Mouse (Mus musculus) left cerebral cortex, postnatal 25 days (tissue): Measurements from ENCODE around the gene Mfap4. TPM values are rescaled to one million over a fixed set of nuclear protein-coding genes. Genes with fewer than 3 reads are reported as not detected.

Experiments used
- DNase-seq, 2 experiments: peaks; one replicate each; pipeline ENCODE4 v3.0.0; 2022; ENCODE audit warnings: low spot score in 2 of 2, mixed read lengths in 1 of 2
- intact Hi-C: fragments of 180-260 bp; cut with DNase I; formaldehyde crosslinking; loops from one replicate; pipeline ENCODE4 v1.15.1; 2025
- total RNA-seq, 2 experiments: library from RNA; stranded (reverse); gene quantifications; 2 replicates each; pipeline ENCODE4 v1.2.3; 2021

The Mfap4 gene
- total RNA-seq: 1 to 10 TPM; 4.2 to 5.5 TPM

DNA sequence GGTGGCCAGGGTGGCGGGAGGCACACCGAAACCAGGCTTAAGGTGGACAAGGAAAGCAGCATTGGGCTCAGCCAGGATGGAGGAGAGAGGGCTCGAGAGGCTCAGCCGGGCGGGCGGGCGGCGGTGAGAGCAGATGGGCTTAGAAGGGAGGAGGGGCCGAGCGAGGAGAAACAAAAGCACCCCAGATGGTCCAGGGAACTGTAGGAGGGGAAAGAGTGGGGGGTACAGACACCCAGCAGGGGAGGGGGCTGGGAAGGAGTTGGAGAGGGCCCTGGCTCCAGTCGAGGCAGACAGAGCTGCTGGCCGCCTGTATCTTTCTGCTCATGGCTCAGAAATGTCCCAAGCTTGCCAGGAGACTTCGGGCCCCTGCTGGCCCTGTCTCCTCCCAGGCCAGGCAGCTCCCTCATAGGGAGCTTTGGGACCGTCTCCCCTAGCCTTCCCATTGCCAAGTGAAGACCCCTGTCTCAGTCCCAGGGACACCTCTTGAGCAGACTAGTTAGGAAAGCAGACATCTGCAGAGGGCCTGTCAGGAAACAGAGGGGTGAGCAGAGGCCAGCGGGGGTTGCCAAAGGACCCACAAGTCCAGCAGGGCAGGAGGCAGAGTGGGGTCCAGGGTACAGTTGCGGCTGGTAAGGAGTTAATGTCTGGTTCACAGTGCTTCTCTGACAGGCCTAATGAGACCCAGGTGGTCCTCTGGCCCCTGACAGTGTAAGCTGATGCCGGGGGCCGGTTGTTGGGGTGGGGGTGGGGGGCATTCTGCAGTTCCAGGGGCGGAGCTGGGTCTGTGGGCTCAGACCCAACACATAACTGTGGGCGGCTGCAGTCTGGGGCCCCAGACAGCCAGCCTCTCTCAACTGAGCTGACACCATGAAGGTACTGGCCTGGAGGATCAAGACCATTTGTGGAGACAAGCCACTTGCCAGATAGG is at the start of gene Mfap4:
Mfap4 (plus strand) TSS at position 819 of the 928 bp plus-strand sequence.
- DNase-seq: peak; percentile 55 to 87
- intact Hi-C loops: loop anchor here (2.0 kb wide), 1 partner anchor 32 kb away; no protein-coding TSS in a partner anchor

DNA sequence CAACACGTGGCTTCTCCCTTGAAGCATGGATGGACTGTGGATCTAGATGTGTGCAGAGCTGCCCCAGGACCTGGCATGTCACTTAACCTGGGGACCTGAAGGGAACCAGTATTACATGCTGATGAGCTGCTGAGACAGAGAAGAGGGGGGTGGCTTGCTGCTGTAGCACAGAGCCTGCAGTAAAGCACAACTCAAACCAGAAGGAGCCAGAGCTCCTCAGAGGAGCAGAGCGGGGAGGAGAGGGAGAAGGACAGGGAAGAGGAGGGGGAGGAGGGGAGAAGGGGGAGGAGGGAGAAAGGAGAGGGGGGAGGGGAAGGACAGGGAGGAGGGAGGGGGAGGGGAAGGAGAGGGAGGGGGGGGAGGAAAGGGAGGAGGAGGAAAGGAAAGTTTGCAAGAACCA is 48.9 kb upstream of the Mfap4 start:
- intact Hi-C loops: loop anchor here (2.0 kb wide), 1 partner anchor 17 kb away; no protein-coding TSS in a partner anchor
- no peak for DNase-seq

DNA sequence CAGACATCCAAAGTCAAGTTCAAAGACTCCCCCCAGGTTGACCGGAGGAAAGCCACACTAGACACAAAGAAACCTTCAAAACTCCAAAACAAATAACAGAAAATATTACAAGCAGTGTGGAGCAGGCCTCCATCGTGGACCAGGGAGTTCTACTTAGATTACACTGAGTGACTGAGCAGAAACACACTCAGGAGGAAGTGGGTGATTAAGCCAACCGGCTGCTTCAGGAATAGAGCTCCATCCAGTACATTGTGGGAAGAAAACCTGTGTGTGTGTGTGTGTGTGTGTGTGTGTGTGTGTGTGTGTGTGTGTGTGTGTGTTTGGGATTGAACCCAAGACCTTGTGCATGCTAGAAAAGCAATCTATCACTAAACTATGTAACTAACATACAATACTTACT is 46.1 kb upstream of the Mfap4 start:
- DNase-seq: peak in 1 of 2 experiments; percentile 72
- intact Hi-C loops: no loop called here

DNA sequence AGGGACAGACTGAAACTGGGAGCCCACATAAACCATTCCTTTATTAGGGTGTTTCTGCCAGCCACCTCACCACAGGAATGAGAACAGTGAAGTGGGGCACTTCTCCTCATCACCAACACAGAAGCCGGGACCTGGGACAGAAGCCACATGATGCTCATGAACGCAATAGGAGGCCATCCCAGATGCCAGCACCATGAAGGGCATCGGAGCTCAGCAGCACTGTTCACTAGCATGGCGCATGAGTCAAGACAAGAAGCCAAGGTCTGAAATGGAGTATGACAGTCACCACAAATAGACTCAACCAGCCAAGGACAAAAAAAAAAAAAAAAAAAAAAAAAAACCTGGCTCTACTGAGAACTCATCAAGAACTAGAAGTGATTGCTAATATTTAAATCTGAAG is 44.8 kb upstream of the Mfap4 start:
- no peak for DNase-seq
- intact Hi-C loops: no loop called here

DNA sequence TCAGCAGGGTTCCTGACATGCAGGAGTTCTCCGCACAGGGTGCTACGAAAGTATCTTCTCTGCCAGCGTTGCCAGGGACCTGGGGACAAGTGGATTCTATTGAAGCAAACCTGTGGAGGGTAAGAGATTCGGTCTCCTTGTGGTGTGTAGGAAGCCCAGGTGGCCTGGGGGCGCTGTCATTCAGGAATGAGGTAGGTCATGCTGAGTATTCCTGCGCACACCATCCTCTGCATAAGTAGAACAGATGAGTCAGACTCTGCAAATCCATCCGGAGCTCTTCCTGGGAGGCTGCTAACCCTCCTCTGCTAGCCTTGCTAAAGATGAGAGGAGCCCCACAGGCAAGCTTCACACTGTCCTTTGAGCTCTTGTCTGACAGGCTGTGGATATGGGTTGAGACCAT is 43.6 kb upstream of the Mfap4 start:
- DNase-seq: peak; percentile 60 to 89
- intact Hi-C loops: no loop called here

DNA sequence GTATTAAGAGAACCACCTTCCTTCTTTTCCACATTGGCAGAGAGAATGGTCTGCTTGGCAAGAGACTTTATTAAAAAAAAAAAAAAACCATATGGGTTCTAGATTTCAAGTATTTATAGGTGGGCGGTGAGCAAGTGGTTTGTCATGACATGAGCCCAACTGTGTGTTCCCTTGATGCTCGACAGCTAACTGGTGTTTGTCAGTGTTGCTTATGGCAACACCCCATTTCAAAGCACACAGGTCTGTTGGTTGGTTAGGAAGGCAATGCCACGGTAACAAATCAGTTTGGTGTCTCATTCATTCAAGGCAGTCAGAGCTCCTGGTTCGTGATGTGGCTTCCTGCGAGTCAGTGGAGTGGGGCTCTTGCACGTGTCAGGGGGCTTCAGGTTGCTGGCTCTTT is 41.4 kb upstream of the Mfap4 start:
- intact Hi-C loops: no loop called here
- DNase-seq: no peak

DNA sequence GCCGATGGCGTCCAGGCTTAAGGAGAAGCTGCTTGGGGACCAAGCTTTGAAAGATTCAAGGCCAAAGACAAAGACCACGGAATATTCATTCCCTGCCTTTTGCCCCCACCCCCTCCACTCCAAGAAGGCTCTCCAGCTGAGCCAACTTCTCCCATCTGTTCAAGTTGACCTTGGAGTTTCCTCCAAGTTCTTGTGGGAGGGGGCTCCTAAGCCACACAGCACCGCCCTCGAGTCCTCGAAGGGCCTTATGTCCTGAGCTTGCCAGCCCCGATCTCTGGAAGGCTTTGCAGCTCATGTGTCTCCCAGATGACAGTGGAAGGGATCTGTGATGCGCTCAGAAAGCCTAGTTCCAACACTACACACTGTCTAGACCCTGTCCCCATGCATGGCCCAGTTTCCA is 37.9 kb upstream of the Mfap4 start:
- DNase-seq: no peak
- intact Hi-C loops: no loop called here

DNA sequence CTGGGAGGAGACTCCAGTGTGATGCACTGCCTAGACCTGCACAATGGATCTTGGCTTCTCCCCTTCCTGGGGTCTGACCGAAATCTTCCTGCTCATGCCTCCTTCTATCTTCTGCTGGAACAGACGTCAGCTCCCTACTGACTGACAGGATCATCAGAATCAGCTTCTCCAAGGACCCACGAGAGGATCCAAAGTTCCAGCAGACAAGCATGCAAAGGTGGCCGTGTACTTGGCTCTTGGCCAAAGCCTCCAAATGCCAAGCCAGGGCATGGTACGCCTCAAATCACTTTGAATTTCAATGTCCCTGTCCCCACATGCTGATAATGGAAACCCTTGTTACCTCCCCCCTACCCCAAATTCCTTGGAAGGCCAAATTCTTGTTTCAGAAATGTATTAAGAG is 37.2 kb upstream of the Mfap4 start:
- peak in 1 of 2 experiments; percentile 36 for DNase-seq
- intact Hi-C loops: no loop called here

DNA sequence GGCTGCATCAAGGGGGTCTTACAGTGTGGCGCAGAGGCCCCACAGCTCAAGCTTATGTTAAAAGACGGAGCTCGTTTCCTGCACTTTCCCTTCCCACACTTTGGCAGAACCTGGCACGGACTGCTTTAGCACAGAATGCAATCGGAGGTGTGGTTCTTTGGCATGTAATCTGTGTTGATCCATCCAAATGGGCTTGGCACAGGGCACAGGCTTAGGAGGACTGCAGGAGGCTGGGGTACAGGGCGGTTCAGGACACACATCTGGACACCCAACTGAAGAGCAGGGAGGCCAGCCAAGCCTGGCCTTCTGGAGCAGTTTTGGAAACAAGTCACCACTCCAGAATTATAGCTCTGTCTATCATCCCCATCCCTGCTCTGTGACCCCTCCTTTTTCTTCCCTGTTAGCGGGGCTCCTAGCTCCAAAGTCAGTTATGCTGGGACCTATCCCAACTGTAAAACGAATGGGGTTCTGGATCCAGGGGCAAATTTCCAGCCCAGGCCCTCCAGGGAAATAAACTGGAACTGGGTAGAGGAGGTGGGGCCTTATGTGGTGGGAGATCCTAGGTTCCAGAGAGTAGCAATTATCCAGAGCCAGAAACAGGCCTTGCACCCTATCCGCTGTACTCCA is 36.5 kb upstream of the Mfap4 start:
- peak in 1 of 2 experiments; percentile 78 for DNase-seq
- intact Hi-C loops: no loop called here

DNA sequence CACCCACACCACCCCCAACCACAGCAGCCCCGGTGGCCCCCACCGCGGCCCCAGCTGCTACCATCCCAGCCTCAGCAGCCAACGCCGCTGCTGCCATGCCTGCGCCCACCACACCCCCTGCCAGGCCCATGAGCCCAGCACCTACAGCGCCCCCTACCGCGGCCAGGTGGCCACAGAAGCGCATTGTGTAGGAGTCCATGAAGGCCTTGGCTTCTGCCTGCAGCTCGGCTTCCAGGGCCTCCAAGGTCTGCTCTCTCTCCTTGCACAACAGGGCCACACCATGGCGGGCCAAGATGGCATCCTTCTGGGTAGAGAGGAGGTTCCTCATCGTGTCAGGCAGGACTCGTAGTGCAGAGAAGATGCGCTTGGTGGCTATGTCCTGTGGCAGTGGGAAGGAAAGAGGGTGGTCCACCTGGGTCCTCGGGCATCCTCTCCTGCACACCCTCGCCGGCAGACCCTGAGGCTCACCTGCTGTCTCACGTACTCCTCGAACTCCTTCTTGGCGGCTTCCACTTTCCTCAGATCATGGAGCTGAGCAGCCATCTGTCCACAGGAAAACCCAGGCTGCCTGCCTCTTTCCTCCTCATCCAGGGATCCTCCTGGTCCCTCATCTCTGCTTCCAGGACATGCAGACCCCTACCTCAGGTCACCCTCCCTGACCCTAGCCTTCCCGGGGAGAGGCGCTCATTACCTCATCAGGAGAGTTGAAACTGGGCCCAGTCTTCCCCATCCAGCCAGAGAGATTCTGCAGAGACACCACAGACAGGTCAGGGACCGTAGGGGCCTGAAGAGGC is 35.5 kb upstream of the Mfap4 start:
- intact Hi-C loops: no loop called here

DNA sequence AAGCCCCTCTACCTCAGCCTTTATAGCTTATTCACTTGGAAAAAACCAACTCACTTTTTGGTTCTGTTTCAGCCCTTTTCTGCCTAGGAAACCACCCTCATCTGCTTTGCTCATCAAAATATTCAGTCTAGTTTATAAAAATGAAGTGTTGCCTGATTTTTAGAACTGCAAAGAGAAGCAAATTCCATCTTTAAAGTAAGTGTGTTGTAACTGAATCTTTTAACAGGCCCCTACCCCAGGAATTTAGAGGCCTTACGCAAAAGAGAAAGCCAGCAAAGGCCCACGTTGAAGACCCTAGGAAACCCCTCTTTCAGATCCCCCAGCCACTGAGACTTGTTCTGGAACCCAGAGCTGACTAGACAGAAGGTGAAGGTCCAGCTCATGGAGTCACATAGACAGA is 21.2 kb upstream of the Mfap4 start:
- DNase-seq: no peak
- intact Hi-C loops: no loop called here

More for the DNA sequence above, 35.5 kb upstream of the Mfap4 start:
- DNase-seq: peak in 1 of 2 experiments; percentile 45

DNA sequence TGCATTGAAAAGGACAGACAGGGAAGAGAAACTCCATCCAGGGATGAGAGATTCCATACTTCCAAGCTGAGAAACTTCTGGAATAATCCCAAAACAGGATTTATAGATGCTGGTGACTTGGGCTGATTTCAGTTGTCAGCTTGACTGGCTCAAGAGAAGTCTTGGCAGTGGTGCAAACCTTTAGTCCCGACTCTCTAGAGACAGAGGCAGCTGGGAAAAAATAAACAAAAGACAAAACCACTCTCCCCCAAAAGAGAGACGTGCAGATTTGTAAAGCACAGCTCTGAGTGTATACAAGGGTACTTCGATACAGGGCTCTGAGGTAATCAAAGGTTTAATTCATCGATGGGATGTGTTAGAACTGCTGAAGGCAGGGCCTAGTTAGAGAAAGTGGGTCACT is 19.8 kb upstream of the Mfap4 start:
- DNase-seq: no peak
- intact Hi-C loops: no loop called here

DNA sequence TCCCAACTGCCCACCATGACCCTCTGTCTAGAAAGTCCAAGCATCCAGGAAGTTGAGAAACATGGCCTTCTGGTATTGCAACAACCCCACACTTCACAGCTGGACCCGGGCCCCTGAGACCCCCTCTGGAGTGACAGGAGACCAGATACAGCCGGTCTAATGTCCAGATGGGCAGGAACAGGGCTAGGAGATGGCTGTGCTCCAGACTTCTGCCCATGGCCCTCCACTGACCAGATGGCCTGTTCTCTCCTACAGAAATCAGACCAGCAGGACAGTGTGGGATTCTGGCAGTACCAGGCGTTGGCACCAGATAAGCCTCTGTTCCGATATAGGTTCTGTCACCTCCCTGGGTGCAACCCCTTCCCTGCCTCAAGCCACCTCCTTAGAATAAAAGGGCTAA is 16.7 kb upstream of the Mfap4 start:
- intact Hi-C loops: no loop called here

DNA sequence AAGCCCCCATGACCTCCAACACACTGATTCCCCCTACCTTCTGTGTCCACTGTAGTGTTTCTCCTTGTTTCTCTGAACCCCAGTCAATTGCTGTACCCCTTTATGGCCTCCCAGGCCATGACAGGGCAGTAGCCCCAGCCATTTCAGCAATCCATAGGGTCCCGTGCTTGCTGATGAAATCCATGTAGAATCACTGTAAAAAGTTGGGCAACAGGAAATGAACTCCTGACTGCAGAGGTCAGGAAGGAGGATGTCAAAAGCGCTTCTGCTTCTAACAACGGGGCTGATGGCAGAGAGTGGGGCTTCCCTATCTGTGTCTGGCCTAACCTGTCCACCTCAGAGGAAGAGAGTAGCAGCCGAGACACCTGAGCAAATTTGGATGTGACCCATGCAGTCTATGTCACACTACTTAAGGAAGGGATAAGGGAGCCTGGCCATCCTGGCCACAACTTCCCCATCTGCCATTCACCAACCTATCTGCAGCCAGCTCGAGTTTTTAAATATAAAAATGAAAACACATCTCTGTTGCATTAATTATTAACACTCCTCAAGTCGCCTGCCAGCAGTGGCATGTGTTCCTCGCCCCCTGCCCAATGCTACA is 15.8 kb upstream of the Mfap4 start:
- intact Hi-C loops: no loop called here
- DNase-seq: no peak

More for the DNA sequence above, 16.7 kb upstream of the Mfap4 start:
- DNase-seq: no peak

DNA sequence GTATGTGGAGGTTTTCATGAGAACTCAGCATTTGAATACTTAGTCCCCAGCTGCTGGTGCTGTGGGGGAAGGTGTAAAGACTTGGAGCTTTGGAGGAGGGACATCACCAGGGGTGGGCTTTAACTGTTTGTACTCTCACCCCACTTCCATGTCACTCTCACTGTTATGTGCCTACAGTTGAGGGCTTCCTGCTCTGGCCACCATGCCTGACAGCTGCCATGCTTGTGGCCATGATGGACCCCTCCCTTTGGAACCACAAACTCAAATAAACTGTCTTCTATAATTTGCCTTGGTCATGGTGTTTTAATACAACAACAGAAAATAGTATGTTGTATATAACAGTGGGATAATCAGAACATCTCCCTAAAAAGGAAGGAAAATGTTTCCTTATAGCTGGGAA is 14.4 kb upstream of the Mfap4 start:
- no peak for DNase-seq
- intact Hi-C loops: no loop called here

DNA sequence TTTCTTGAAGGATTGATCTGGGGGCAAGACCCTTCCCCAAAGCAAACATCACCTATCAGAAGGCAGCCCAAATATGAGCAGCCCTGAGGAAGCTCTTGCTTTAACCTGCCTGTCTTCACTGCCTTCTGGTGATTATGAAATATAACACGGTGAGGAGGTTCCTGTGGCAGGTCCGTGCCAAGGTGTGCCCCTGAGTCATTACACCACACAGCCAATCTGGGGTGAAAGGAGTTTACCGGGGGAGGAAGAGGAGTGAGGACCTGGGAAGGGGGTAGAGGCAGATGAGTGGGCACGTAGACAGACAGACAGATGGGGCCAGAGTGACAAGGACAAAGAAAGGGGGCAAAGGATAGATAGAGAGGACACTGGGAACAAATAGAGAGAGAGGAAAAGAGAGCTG is 11.6 kb upstream of the Mfap4 start:
- no peak for DNase-seq
- intact Hi-C loops: no loop called here

DNA sequence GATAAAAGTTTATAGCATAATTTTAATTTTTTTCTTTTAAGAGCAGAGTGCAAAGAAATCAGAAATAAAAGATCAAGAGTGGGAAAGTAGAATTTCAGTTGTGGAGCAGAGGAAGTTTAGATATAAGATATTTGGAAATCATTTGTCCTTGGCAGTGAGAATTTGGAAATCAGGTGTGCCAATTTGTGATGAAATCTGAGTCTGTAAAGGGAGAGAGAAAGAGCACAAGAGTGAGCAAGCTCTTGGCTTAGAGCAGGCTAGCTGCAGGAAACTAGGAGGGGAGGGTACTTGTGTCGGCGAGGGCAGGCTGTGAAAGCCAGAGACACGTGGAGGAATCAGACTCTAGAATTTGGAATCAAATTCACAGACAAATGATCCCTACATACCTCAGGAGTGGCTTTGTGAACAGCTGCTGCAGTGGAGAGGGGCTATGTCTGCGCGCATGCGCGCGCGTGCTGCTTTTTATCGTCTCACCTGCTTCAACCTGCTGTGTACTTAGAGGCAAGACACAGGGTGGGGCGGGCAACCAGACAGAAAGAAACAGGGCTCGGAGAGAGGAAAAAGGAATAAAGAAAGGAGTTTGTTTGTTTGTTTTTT is 8.3 kb upstream of the Mfap4 start:
- intact Hi-C loops: no loop called here
- no peak for DNase-seq

DNA sequence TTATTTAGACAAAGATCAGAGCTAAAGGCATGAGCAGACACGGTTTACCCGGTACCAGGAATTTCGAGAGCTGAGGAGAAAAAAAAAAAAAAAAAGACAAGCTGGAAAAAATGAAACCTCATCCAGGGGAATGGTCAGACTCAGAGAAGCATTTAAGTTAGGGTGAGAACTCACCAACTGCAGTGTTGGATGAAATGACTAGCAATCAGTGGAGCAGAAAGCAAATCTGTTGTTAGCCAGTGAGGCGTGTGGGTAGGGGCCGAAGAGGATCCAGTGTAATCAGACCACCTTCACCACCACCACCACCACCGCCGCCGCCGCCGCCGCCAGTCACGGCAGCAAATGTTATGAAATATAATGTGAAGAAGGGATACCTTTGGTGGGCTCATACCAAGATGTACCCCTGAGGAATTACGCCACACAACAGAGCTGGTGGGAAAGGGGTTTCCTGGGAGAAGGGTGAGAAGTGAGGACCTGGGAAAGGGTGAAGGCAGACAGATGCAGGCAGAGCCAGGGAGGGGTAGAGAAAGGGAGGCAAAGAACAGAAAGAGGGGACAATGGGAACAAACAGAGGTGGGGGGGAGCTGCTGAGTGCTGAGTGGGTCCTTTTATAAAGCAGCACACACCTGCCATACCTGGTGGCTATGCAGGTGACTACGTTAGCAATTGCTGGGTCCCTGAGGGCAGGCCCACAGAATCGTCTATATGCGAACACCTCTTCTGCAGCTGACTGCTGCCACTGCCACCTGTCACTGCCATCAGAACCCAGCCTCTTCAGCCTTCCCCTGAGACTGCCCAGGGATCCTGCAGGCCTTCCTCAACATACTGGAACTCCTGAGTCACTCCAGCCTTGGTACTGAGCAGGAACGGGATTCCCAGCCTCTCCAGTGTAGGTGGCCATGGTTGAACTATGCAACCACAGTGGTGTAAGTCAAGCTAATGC is 7.4 kb upstream of the Mfap4 start:
- no peak for DNase-seq
- intact Hi-C loops: no loop called here
